Mouse (Mus musculus) brain, embryonic 14.5 days (tissue): ENCODE measurements around the gene Gm48551. TPM values are rescaled to one million over a fixed set of nuclear protein-coding genes. Genes with fewer than 3 reads are reported as not detected.

Source experiments
- DNase-seq: peaks from one replicate; pipeline ENCODE4 v3.0.0-alpha.2; 2011; ENCODE audit warnings: low read depth
- CTCF ChIP-seq: fragments of 200-500 bp; IDR thresholded peaks from 2 replicates; pipeline ENCODE4 v1.5.1; 2012; ENCODE audit warnings: inconsistent platforms, mild to moderate bottlenecking, moderate library complexity, borderline replicate concordance; ENCODE audit not compliant: insufficient read depth, insufficient read length; ENCODE audit errors: extremely low read depth
- POLR2A ChIP-seq: fragments of 200-500 bp; IDR thresholded peaks from 2 replicates; pipeline ENCODE4 v1.6.1; 2012; ENCODE audit warnings: mild to moderate bottlenecking, inconsistent platforms, borderline replicate concordance; ENCODE audit not compliant: poor library complexity, insufficient read depth, insufficient read length, severe bottlenecking; ENCODE audit errors: extremely low read depth
- polyA plus RNA-seq: library from polyadenylated mRNA; depleted of rRNA; stranded (reverse); fragments of >200 nt; gene quantifications from 2 replicates; pipeline ENCODE4 v1.2.3, GENCODE M21; 2012

The Gm48551 gene
- polyA plus RNA-seq, 1 experiment = 6.8 TPM

DNA sequence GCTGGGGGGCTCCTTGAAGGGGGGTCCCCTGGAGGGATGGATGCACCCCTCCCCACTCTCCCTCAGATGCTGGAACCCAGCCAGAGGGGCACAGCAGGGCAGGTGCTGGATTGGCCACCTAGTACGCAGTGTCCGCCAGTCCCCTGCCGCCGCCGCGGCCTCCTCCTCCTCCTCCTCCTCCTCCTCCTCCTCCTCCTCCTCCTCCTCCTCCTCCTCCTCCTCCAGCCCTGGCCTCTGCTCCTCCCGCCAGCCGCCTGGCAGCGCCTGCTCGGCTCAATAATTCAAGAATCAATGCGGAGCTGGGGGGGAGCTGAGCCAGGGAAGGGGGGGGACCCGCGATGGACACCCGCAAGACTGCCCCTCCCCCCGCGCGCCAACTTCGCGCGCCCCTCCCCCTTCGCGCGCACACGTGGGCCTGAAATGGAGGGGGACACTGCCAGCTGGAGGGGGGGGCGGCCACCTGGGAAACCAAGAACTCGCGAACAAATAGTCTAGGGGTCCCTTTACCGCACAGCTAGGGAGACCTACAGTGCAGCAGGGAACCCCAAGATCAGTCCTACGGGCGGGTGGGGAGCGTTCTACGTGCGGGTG, 41.9 kb downstream of the Gm48551 start:
- TF ChIP-seq CTCF (no peak), POLR2A (no peak)
- peak; percentile 66 for DNase-seq

DNA sequence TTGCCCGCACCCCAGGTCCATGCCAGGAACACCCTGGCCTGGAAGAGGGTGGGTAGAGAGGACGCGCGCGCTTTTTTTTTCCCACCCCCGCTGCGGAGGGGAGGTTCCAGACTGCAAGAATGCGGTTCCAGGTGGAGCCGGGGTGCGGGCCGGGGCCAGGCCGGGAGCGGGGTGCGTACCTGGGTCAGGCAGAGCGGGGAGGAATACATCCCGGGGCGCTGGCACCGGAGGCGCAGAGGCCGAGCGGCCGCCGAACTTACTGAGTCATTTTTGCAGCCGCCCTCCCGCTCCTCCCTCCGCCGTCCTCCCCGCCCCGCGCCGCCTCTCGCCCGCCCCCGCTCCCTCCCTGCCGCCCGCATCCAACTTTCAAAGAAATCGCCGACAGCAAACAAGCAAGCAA, 42.6 kb downstream of the Gm48551 start:
- DNase-seq = no peak
- no peak for TF ChIP-seq POLR2A
- no peak for TF ChIP-seq CTCF

DNA sequence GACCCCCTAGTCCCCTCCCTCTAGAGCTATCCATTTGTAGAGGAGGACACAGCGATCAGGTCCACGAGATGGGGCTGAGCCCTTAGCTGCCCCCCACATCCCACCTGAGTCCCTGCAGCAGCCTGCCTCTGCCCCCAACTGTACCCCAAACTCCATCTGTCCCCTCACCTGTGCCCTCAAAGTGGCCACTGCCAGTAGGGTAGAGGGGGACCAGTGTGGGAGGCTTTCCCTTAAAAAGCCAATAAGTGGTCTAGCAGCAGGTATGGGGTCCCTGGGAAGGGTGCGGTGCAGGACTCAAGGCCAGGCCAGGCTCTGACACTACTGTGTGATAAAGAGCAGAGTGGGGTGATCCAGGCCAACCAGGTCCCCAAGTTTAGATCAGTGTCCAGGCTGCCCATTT, 43.1 kb downstream of the Gm48551 start:
- TF ChIP-seq POLR2A (no peak), CTCF (no peak)
- DNase-seq = no peak

DNA sequence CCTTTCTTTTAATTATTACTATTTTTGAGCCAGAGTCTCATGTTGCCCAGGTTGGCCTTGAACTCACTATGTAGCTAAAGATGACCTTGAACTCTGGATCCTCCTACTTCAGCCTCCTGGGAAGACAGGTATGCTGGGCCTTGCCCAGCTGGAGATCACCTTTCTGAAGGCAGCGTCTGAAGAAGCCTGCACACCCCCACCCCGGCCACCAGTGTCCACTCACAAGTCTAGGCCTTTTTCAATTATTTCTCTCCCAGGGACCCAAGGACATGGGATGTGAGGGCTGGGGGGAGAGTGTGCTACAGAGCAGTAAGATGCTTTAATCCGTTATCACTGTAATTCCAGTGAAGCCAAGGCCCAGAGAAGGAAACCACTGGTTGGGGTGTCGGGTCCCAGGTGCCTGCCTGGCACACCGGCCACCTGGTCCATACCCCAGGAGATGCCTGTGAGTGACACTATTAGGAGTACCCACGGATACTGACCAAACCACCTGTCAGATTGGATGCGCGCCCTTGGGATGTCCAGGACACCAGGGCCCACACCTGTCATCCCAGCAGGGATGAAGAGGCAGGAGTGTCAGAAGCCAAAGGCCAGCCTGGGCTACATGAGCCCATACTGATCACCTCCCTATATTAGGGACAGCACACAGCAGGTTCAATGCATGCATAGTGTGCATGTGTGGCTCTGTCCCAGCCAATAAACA, 43.7 kb downstream of the Gm48551 start:
- no peak for DNase-seq
- no peak for TF ChIP-seq CTCF
- TF ChIP-seq POLR2A = no peak

- no peak for TF ChIP-seq POLR2A
- no peak for TF ChIP-seq CTCF
- no peak for DNase-seq
Observed at GRCm38 (mm10) chr10:81428507-81428870, 44.2 kb downstream of the Gm48551 start.

GRCm38 (mm10) chr10:81429092-81429491, 44.8 kb downstream of the Gm48551 start:
- TF ChIP-seq CTCF = no peak
- TF ChIP-seq POLR2A = no peak
- no peak for DNase-seq

GRCm38 (mm10) chr10:81429605-81430061, 45.4 kb downstream of the Gm48551 start:
- DNase-seq = peak; percentile 88
- TF ChIP-seq CTCF (no peak), POLR2A (no peak)

GRCm38 (mm10) chr10:81430141-81430830, 46.0 kb downstream of the Gm48551 start:
- peak; percentile 91 for DNase-seq
- TF ChIP-seq CTCF (no peak), POLR2A (peak; percentile 34; the same call in 1 of the 2 replicates)

DNA sequence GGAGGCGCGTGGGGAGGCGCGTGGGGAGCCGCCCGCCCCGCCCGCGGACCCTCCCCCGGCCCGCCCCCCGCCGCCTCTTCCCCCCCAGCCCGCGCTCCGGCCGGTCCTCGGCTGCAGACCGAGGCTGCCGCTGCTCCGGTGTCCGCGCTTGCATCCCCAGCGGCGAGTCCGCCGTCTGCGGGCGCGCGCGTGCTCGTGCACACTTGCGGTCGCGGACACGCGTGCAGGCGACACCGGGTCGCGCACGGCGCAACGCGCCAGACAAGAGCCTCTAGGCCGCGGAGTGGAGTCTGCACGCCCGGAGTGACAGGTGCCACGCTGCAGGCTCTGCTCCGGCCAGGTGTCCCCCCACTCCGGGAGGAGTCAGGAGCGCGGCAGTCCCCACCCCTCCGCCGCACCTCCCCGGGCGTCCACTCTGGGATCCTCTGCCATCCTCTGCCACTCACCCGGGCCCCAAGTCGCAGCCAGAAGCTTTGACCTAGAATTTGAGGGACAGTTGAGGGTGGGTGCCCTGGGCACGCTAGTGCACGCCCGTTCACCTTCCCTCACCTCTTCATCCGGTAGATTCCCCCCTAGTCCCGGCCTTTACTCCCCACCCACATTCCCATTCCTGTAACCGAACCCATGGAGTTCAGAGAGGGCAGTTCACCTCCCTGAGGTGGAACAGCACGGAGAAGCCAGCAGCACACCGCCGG, 46.7 kb downstream of the Gm48551 start:
- DNase-seq = peak; percentile 76
- TF ChIP-seq CTCF = no peak
- TF ChIP-seq POLR2A = peak; percentile 63

DNA sequence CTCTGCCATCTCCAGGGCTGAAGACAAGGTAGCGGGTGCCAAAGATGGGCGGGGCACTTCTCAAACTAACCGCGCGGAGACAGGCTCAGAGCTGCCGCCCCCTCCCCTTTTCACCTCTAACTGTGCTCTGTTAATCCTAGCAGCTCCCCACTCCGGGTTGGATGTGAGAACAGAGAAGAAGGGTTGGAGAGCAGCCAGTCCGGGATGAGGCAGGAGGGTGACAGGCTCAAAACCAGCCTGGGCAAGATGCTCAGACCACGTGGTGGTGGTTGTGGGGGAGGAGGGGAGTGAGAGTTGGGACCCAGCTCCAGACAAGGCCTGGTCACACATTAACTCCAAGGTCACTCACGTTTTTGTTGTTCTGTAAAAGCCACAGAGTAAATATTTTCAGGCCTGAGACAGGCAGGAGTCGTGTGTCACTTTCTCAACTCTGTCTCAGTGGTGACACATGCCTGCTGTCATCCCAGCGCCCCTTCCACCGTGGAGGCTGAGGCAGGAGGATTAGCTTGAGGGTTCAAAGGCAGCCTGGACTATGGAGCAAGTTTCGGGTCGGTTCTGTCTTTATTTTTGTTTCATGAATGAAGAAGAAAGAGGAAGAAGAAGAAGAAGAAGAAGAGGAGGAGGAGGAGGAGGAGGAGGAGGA, 47.4 kb downstream of the Gm48551 start:
- peak; percentile 93 for DNase-seq
- TF ChIP-seq CTCF (no peak), POLR2A (no peak)
